Mouse (Mus musculus) cerebellum, postnatal 14 days (tissue): ENCODE data around the gene Ggct.
A peak's percentile ranks its signal among the peaks of the same experiment; 100 is the strongest.

ENCODE experiments used
- DNase-seq, 2 experiments: peaks; one replicate each; pipeline ENCODE4 v3.0.0; 2021; ENCODE audit warnings: mixed read lengths in 2 of 2

The Ggct gene

DNA sequence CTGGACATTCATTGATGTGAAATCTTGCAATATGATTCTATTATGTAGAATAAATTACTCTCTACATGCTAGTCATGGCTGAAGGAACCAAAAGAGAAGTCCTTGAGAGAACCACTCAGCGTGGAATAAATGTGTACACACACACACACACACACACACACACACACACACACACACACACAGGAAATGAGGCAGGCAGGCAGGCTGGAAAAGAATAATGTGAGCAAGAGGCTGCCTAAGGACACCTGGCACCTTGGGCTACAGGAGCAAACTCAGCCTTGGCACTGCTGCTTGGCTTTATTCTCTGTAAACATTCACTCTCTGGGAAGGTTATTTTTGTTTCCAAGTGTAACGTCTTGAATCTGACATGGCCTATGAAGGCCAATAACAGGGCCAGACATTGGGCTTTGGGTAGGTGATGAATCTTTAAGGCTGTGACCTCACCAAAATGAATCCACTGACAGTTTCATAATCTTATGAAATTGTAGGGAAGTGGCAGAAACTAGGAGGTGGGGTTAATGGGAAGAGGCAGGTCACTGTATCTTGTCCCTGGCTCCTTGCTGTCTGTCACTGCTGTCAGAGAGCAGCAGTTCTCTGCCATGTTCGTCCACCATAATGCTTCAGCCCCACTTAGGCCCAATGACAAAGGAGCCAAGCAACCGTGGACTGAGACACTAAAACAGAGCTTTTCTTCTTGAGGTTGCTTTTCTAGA lies 46.4 kb downstream of the Ggct start:
- DNase-seq, result peak; percentile 47 to 60

DNA sequence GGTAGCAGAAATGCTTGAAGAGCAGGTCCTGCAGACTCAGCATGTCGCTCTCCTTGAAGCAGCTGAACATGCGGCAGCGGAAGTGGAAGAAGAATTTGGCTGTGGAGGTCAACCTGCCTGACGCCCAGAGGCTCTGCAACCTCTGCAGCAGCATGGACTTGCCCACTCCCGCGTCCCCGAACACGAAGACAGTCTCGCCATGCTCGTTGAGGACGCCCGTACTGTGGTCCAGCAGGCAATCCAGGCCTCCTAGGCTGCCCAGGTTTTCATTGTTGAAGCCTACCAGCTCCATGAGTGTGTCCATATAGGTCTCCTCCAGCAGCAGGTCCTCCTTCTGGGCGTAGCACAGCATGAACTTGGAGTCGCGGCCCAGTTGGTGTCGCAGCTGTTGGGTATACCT lies 48.2 kb downstream of the Ggct start:
- DNase-seq, result no peak

DNA sequence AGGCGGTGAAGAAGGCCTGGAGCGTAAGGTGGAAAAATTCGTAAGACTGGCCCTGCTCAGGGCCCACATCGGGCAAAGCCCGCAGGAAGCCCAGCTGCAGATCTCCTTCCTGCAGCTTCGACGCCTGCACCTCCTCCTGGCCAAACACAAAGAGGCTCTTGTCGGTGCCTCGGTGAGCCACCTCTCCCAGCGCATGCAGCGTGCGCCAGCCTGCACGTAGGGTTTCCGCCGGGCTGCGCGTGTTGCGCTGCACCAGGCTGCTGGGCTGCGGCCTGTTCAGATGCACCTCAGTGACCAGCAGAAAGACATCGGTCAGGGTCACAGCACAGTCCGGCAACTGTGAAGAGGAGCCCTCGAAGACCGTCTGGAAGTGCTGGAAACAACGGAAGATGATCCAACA lies 49.0 kb downstream of the Ggct start:
- no peak for DNase-seq

DNA sequence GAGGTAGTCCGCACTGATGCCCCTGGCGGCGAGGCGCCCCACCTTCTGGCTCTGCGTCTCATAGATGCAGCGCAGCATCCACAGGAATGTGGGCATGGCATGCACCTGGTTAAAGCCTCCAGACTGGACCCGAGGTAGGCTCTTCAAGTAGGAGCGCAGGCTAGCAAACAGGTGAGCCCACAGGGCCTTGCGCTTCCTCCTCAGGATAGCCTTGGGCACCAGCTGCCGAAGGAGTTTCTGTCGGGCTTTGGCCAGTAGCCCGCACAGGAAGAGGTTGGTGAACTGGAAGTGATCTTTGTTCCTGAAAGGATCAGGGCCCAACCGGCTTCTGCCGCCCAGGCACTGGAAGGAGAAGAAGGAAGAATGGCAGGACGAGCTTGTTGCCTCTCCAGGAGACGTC lies 49.5 kb downstream of the Ggct start:
- DNase-seq, result no peak

DNA sequence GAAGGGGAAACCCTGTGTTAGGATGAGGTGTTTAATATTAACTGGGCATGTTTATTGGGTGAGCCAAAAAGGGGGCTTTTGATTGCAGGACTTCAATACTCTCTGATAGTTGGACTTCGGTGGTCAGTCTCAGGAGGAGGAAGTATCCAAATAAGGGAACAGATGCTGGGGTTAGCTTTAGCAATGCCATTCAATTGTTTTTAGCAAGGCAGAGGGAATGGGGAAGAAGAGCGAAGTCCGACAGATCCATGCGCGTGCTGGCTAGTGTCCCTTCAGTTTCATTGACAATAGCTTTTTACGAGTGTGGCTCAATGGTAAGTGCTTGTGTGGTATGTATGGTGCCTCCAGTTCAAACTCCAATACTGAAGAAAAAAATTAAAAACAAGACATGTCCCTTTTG lies 51.6 kb downstream of the Ggct start:
- DNase-seq, result no peak

DNA sequence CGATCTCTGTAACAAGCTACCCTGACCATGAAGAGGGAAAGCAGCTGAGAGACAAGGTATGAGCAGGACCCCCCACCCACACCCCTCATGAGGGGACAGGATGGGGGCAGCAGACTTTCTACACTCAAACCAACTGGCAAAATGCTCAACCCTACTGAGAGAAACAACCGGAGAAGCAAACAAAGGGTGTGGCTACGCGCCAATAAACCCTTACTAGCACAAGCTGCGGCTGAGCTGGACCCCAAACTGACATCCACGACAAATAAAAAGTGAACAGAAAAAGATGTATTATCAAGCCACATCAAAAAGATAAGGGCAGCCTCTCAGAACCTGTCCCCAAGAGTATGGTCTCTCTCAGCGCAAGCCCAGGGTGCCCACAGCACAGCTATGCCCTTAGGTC lies 52.6 kb downstream of the Ggct start:
- peak in 1 of 2 experiments; percentile 33 for DNase-seq

DNA sequence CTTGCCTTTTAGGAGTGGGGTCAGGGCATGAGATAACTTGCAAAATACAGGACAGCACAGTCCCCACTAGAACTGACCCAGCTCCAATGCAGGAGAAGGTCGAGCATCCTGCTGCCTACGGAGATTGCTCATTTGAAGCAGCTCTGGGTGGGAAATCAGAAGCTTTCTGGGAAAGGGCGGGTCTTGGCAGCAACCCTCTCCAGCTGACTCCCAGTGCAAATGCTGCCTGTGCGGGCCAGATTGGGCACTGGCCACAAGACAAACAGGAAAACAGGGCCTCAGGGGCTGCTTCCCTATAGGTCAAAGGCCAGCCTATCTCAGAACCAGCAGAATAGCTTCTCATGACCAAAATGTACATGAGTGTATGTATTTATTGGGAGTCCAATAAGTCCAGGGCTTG lies 53.1 kb downstream of the Ggct start:
- no peak for DNase-seq

DNA sequence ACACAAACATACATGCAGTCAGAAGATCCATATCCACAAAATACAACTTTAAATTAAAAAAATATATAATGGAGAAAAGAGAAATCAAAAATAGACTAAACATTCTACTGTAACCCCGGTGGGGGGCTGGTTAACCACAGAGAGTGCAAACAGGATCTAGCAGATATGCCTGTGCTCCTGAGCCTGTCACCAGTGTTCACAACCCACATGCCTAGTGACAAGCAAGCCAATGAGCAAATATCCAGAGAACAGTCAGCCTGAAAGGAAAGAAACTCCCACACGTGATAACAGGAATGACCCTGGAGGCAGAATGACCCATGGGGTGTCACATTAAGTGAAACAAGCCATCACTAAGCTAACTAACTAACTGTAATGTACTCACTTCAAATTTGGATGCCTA lies 56.3 kb downstream of the Ggct start:
- DNase-seq, result no peak

DNA sequence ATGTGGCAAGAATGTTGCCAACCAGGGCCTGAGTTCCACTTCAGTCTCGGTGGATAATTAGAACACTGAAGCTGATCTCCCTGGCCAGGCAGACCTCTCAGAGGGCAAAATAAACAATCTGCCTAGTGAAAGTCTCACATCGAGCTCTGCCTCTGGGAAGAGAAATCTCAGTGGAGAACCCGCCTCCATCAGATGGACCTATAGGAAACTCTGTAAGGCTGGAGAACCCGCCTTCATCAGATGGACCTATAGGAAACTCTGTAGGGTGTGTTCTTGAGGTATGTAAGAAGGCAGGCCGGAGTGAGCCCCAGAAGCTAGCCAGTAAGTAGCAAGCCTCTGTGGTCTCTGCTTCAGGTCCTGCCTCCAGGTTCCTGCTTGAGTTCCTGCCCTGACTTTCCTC lies 57.8 kb downstream of the Ggct start:
- DNase-seq, result no peak

DNA sequence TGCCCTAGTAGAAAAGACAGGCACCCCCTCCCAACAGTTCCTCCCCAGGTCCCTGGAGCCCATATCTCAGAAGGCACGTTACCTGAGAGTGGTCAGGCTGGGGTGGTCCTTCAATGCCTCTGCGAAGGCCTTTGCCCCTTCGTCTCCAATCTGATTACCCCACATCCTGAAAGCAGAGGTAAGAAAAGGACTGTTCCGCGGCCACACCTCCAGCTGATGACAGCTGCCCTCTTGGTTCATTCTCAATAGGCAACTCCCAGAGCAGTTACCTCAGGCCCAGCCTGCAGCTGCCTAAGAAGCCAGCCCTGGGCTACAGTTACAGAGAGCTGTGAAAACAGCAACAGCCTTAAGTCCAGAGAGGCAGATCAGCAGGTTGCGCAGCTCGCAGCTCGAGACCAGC lies 58.4 kb downstream of the Ggct start:
- DNase-seq, result no peak

DNA sequence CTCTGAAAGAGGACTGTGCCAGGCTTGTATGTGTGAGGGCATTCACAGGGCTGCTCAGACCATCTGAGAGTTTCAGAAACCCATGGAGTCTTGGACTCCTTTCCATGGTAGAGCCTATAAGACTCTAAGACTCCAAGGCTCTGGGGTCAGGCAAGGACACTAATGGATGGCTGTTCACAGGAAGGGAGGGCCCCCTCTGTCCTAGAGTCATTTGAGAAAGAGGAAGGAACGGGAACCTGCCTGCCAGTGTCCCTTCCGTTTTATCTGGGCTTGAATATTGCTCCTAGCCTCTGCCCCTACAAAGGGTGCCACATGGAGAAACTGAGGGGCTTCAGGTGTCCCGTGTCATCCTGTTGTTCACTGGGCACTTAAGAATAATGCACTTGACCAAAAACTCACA lies 58.9 kb downstream of the Ggct start:
- no peak for DNase-seq

DNA sequence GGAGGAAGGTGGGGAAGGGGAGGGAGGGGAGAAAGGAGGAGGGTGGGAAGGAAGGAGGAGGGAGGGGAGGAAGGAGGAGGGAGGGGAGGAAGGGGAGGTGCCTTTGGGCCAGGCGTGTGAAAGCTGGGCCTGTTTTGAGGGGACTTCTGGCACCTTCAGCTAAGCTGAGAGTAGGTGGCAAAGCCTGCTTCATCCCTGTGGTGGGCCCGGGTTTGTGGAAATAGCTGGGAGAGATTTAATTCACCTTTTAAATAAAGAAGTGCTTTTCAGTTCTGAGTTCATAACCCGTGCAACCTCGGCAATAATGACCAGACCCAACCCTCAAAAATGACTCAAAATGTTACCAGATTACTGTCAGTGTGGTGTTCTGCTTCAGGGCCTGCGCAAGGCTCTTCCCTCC lies 59.5 kb downstream of the Ggct start:
- DNase-seq, result no peak
